Mouse (Mus musculus): ENCODE results near the gene Plch2. TPM values are rescaled to one million over a fixed set of nuclear protein-coding genes. Genes with fewer than 3 reads are reported as not detected.

Gene Plch2
- polyA plus RNA-seq, 1 experiment = 23.9 TPM

DNA sequence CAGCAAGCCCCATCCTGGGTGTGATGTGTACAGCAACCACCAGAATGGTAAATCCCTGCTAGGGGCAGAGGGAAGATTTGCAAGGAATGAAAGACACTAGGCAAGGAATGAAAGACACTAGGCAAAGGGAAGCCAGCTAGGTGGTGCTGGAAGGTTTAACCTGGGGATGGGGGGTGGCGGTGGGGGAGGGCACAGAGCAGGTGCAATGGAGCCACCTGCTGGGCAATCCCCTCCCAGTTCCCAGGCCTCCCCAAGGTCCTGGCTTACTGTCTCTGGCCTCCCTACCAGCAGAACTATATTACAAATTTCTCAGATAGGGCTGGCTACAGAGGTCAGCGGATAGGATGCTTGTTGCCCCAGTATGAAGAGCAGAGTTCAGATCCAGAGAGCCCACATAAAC is 7.9 kb upstream of the Plch2 start:
- Histone ChIP-seq H3K4me3 (replicated peaks; ENCODE audit: extremely low read depth, low read depth, low read length) (no peak overlapping the region), H3K4me1 (ENCODE audit: control insufficient read depth, insufficient read depth, low read length) (peaks cover 8% of the 10 kb centered on the region; the same call in 1 of the 2 replicates)
- no peak for DNase-seq
- WGBS = 58% methylated on average over 2 of the region's 2 CpGs
- TF ChIP-seq POLR2A (IDR thresholded peaks at IDR 0.05; ENCODE audit: borderline replicate concordance, extremely low read depth, low read depth, low read length) = no peak
- TF ChIP-seq CTCF (IDR thresholded peaks at IDR 0.05; ENCODE audit: insufficient read depth, low read length) = 0 out of 2 replicates have a peak, but pooled peaks have one; percentile 3

GRCm38 (mm10) chr4:155063895-155064294 is 7.3 kb upstream of the Plch2 start:
- H3K4me3 ChIP-seq (replicated peaks; ENCODE audit: extremely low read depth, low read depth, low read length) = no peak overlapping the region
- peak; percentile 46 for DNase-seq
- H3K4me1 ChIP-seq (ENCODE audit: control insufficient read depth, insufficient read depth, low read length) = peaks cover 8% of the 10 kb centered on the region; the same call in 1 of the 2 replicates
- TF ChIP-seq POLR2A (IDR thresholded peaks at IDR 0.05; ENCODE audit: borderline replicate concordance, extremely low read depth, low read depth, low read length) (no peak), CTCF (IDR thresholded peaks at IDR 0.05; ENCODE audit: insufficient read depth, low read length) (no peak)
- 41% methylated on average over 3 of the region's 3 CpGs for WGBS

GRCm38 (mm10) chr4:155058325-155058724 is 1.7 kb upstream of the Plch2 start:
- no peak for DNase-seq
- TF ChIP-seq POLR2A (IDR thresholded peaks at IDR 0.05; ENCODE audit: borderline replicate concordance, extremely low read depth, low read depth, low read length) = no peak
- no peak for TF ChIP-seq CTCF (IDR thresholded peaks at IDR 0.05; ENCODE audit: insufficient read depth, low read length)
- Histone ChIP-seq H3K4me3 (replicated peaks; ENCODE audit: extremely low read depth, low read depth, low read length) (no peak overlapping the region), H3K4me1 (ENCODE audit: control insufficient read depth, insufficient read depth, low read length) (no peaks in the 10 kb centered on the region)
- WGBS = 43% methylated on average over 10 of the region's 10 CpGs

GRCm38 (mm10) chr4:155050116-155050515 is 6.5 kb downstream of the Plch2 start:
- H3K4me3 ChIP-seq (replicated peaks; ENCODE audit: extremely low read depth, low read depth, low read length) = no peak overlapping the region
- no peaks in the 10 kb centered on the region for H3K4me1 ChIP-seq (ENCODE audit: control insufficient read depth, insufficient read depth, low read length)
- no peak for TF ChIP-seq POLR2A (IDR thresholded peaks at IDR 0.05; ENCODE audit: borderline replicate concordance, extremely low read depth, low read depth, low read length)
- no peak for TF ChIP-seq CTCF (IDR thresholded peaks at IDR 0.05; ENCODE audit: insufficient read depth, low read length)
- no peak for DNase-seq
- WGBS = 77% methylated on average over 7 of the region's 7 CpGs

DNA sequence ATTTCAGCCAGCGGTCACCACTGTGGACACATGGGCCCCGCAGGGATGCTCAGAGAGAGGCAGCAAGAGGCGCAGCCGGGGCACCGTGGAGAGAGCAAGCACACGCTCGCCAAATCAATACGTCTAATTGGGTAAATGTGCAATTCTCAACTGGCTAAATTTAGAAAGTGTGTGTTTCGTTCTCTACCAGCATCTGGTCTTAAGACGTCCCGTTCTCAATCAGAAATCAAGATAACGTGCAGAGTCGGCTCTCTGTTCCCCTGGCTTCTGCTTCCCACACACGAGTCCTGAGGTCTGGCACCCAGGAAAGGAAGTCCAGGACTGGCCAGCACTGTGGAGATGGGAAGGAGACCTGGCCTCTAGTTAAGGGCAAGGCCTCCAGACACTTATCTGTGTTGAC is 9.9 kb downstream of the Plch2 start:
- DNase-seq = no peak
- 84% methylated on average over 14 of the region's 14 CpGs for WGBS
- no peaks in the 10 kb centered on the region for H3K4me1 ChIP-seq (ENCODE audit: control insufficient read depth, insufficient read depth, low read length)
- TF ChIP-seq POLR2A (IDR thresholded peaks at IDR 0.05; ENCODE audit: borderline replicate concordance, extremely low read depth, low read depth, low read length) (no peak), CTCF (IDR thresholded peaks at IDR 0.05; ENCODE audit: insufficient read depth, low read length) (no peak)
- no peak overlapping the region for H3K4me3 ChIP-seq (replicated peaks; ENCODE audit: extremely low read depth, low read depth, low read length)

DNA sequence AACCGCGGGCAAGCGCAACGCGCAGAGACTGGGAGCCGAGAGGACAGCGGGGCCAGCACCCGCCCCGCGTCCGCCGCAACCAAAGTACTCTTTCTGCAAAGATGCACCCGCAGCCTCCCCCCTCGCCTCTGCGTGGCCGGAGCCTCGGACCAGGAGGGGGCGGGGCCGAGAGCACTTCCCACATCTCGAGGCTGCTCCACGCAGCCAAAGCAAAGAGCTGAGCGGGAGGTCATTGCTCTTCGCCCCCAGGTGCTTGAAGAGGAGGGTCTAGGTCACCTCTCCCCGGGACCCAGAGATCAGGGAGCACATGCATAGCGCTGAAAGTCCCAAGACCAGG is 13.3 kb downstream of the Plch2 start:
- 5% methylated on average over 25 of the region's 25 CpGs for WGBS
- Histone ChIP-seq H3K4me1 (ENCODE audit: control insufficient read depth, insufficient read depth, low read length) (no peaks in the 10 kb centered on the region), H3K4me3 (replicated peaks; ENCODE audit: extremely low read depth, low read depth, low read length) (no peak overlapping the region)
- TF ChIP-seq POLR2A (IDR thresholded peaks at IDR 0.05; ENCODE audit: borderline replicate concordance, extremely low read depth, low read depth, low read length) = no peak
- no peak for TF ChIP-seq CTCF (IDR thresholded peaks at IDR 0.05; ENCODE audit: insufficient read depth, low read length)
- no peak for DNase-seq

DNA sequence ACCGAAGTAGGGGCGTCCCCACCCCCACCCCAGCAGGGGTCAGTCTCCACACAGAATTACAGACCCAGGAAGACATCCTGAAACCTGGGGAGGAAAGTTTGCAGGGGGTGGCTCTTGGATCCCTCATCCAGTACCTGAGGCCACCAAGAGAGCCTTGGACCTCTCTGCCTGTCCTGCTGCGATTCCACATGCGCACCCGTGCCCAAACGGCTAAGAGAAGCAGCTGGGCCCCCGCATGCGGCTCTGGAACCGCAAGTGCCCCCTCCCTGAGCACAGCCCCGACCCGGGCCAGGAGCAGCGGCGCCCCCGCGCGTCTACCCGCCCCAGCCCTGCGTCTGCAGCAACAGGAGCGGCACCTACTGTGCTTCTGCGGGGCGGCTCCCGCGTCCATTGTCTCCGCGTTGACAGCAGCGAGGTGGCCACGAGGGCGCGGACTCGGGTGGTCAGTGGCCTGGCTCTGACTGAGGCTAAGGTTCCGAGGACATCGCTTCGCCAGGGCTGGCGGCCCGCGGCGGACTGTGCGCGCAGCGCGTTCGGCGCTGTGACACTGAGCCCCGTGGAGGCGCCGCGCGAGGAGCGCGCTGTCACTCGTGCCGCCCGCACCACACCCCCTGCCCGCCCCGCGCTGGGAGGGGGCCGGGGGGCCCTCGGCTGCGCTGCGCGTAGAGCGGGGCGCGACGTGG is 13.8 kb downstream of the Plch2 start:
- H3K4me3 ChIP-seq (replicated peaks; ENCODE audit: extremely low read depth, low read depth, low read length) = no peak overlapping the region
- TF ChIP-seq CTCF (IDR thresholded peaks at IDR 0.05; ENCODE audit: insufficient read depth, low read length) (no peak), POLR2A (IDR thresholded peaks at IDR 0.05; ENCODE audit: borderline replicate concordance, extremely low read depth, low read depth, low read length) (no peak)
- 6% methylated on average over 65 of the region's 65 CpGs for WGBS

GRCm38 (mm10) chr4:155040696-155041095 is 15.9 kb downstream of the Plch2 start:
- no peak for TF ChIP-seq CTCF (IDR thresholded peaks at IDR 0.05; ENCODE audit: insufficient read depth, low read length)
- TF ChIP-seq POLR2A (IDR thresholded peaks at IDR 0.05; ENCODE audit: borderline replicate concordance, extremely low read depth, low read depth, low read length) = no peak
- DNase-seq = no peak
- Histone ChIP-seq H3K4me3 (replicated peaks; ENCODE audit: extremely low read depth, low read depth, low read length) (no peak overlapping the region), H3K4me1 (ENCODE audit: control insufficient read depth, insufficient read depth, low read length) (no peaks in the 10 kb centered on the region)
- WGBS = 70% methylated on average over 6 of the region's 6 CpGs

More for the DNA sequence above, 13.8 kb downstream of the Plch2 start:
- no peak for DNase-seq
- no peaks in the 10 kb centered on the region for H3K4me1 ChIP-seq (ENCODE audit: control insufficient read depth, insufficient read depth, low read length)

- DNase-seq = no peak
- WGBS = 57% methylated on average over 9 of the region's 9 CpGs
- Histone ChIP-seq H3K4me1 (ENCODE audit: control insufficient read depth, insufficient read depth, low read length) (no peaks in the 10 kb centered on the region), H3K4me3 (replicated peaks; ENCODE audit: extremely low read depth, low read depth, low read length) (no peak overlapping the region)
- TF ChIP-seq POLR2A (IDR thresholded peaks at IDR 0.05; ENCODE audit: borderline replicate concordance, extremely low read depth, low read depth, low read length) = no peak
- no peak for TF ChIP-seq CTCF (IDR thresholded peaks at IDR 0.05; ENCODE audit: insufficient read depth, low read length)
These were observed 16.4 kb downstream of the Plch2 start for GRCm38 (mm10) chr4:155040197-155040596.

DNA sequence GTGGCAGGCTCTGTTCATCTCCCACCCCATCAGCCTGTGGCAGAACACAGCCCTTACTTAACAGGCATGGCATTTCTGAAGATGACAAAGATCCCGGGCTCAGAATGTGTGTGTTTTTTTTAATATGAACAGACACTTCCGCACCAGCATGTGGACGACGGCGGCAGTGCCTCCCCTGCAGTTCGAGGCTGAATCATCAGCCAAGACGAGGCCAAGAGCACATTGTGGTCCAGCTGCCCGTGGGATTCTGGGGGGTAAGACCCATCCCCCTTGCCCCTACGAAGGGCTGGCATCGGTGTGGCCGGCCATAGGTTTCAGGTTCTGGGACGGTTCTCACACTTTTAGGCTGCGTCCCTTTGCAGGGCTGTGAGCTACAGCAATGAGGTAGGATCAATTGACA is 21.8 kb downstream of the Plch2 start:
- no peaks in the 10 kb centered on the region for H3K4me1 ChIP-seq (ENCODE audit: control insufficient read depth, insufficient read depth, low read length)
- H3K4me3 ChIP-seq (replicated peaks; ENCODE audit: extremely low read depth, low read depth, low read length) = no peak overlapping the region
- TF ChIP-seq CTCF (IDR thresholded peaks at IDR 0.05; ENCODE audit: insufficient read depth, low read length) (no peak), POLR2A (IDR thresholded peaks at IDR 0.05; ENCODE audit: borderline replicate concordance, extremely low read depth, low read depth, low read length) (no peak)
- WGBS = 54% methylated on average over 13 of the region's 13 CpGs
- no peak for DNase-seq

Measured in lung, adult 2 months (tissue).